Mouse (Mus musculus) thymus, postnatal 36 days (tissue): ENCODE measurements around the gene Htr2b.

Experiments used
- DNase-seq, 2 experiments: peaks; one replicate each; pipeline ENCODE4 v3.0.0; 2022; ENCODE audit warnings: mixed read lengths in 2 of 2

The Htr2b gene

GRCm38 (mm10) chr1:86076565-86076964 is 35.2 kb downstream of the Htr2b start:
- DNase-seq: no peak

DNA sequence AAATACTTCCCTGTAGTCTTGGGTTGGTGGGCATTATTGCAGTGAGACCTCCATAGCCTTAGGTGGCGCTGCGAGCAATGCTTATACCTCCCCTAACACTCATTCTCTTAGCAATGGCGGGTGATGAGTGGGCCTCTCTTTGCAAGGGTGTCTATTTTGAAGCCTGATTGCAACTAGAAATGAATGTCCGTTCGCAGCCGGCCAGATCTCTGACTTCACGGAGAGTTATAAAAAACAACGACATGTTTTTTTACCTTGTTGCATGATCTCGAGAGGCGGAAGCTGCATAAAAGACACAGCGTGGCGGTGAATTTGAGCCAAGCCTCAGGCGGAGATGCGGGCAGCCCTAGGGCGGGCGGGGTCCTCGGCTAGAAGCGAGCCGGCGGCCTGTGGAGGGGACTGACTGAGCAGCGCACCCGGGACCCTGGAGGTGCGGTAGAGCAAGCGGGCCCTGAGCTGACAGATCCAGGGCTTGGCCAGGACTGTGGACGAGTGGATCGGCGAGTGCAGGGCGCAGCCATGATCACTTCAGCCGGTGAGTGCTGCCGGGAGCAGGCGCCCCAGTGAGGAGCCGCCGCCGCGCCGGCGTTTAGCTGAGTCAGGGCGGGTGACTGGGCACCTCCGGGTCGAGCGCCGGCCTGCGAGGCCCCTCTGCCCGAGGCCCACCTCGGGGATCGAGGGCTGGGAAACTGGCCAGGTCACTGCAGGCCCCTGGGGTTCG is 47.3 kb downstream of the Htr2b start, which contains the start of gene Psmd1:
TSS of gene Psmd1 (plus strand) at position 117 of the 721 bp plus-strand sequence.
- peak; percentile 87 to 90 for DNase-seq

DNA sequence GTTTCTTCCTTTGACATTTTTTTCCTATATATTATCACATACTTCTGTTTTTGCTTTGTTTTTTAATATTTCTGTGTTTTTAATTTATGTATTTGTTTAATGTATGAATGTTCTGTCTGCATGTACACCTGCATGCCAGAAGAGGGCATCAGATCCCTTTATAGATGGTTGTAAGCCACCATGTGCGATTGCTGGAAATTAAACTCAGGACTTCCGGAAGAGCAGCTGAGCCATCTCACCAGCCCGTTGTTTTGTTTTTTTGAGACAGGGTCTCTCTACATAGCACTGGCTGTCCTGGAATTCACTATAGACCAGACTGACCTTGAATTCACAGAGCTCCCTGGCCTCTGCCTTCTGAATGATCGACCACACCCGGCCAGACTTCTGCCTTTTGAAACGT is 49.2 kb downstream of the Htr2b start:
- no peak for DNase-seq

- peak; percentile 88 for DNase-seq
These were observed 52.7 kb downstream of the Htr2b start for GRCm38 (mm10) chr1:86058856-86059769.

- DNase-seq: no peak
These were observed 55.5 kb downstream of the Htr2b start for GRCm38 (mm10) chr1:86056284-86056683.

DNA sequence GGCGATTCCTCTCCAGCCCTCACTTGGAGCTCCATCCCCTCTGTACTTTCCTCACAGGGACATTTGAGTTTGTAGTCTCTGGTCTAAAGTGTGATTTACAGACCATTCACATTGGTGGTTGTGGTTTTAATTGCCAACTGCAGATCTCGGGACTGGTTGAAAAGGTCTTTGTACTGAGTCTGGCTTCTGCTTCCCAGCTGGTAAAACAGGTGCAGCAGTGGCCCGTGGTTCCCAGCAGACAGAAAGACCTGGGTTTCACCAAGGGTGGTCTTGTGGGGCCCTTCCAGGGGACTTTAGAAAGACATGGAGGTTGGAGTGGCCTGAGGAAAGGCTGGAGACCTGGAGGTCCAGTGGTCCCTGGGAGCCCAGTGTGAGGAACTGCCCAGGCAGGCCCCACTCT is 56.8 kb downstream of the Htr2b start:
- no peak for DNase-seq

DNA sequence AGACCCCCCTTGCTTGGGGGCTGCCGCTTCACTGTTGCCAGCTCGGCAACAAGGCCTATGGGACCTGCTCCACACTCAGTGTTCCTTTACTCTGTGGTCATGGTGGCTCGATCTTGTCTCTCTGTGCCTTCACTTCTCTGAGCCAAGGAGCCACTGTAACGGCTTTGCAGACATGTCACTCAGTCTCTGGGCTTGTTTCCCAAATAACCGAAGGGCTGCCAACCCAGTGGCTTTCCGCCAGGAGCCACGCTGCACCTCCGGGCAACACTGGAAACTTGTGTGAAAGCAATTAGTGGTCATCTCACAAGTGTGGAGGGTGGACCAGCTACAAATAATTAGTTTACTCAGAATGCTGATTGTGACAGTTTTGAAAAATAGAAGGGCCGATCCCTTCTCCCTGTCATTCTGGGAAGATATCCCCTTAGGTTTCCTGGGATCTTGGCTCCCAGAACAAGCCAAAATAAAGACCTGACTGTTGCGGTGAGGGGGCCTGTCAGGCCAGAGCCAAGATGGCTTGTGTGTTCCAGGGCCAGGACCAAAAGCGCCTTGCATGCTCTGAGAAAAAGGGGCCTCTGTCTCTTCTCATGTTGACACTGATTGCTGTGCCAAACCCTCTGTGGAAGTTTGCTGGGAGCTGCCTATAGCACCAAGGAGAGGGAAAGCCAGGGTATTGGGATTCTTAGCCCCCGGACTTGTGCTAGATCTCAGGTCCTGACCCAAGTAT is 58.4 kb downstream of the Htr2b start:
- no peak for DNase-seq
